Mouse (Mus musculus) neutrophil, adult 59 days (primary cell): ENCODE results near the gene Snapc1. TPM values are rescaled to one million over a fixed set of nuclear protein-coding genes. Genes with fewer than 3 reads are reported as not detected.

Experiments used
- total RNA-seq, 2 experiments: library from RNA; stranded (reverse); gene quantifications; 1 replicate in 1 of 2; 2 replicates in 1 of 2; pipeline ENCODE4 v1.2.4; 2023

Snapc1 gene
- total RNA-seq = 10 to 100 TPM; 11.3 to 15.6 TPM

GRCm38 (mm10) chr12:73964291-73965281, at the start of gene Snapc1:
TSS of gene Snapc1 (plus strand) at chr12:73964481.

GRCm38 (mm10) chr12:73937353-73937752, 26.9 kb upstream of the Snapc1 start, which contains the start of gene Gm49321:
TSS of gene Gm49321 (plus strand) at chr12:73937653.

GRCm38 (mm10) chr12:73997297-73998127, 33.2 kb downstream of the Snapc1 start, which contains the start of gene Syt16:
TSS of gene Syt16 (plus strand) at chr12:73997661.

Other genes with a start within 250 kb of the Snapc1 start
- 10 to 100 TPM; 55.4 to 72.4 TPM for gene Hif1a, start 63.1 kb upstream of the Snapc1 start, total RNA-seq
- 1 to 10 TPM; 2.4 to 5.3 TPM for gene Gm49321, start 26.8 kb upstream of the Snapc1 start, total RNA-seq
- gene Syt16, start 33.2 kb downstream of the Snapc1 start, total RNA-seq = not detected